Mouse (Mus musculus) erythroblast, embryonic 14.5 days (primary cell): ENCODE data around the gene Efcab7. TPM values are rescaled to one million over a fixed set of nuclear protein-coding genes. Genes with fewer than 3 reads are reported as not detected.

Source experiments
- H3K27me3 ChIP-seq: 2 replicates; pipeline ENCODE4 v1.6.1; 2012; ENCODE audit warnings: inconsistent platforms; ENCODE audit not compliant: control insufficient read depth
- H3K36me3 ChIP-seq: 2 replicates; pipeline ENCODE4 v1.6.1; 2012; ENCODE audit warnings: mild to moderate bottlenecking, inconsistent platforms; ENCODE audit not compliant: control insufficient read depth
- H3K4me1 ChIP-seq: 2 replicates; pipeline ENCODE4 v1.6.1; 2012; ENCODE audit warnings: inconsistent platforms; ENCODE audit not compliant: control insufficient read depth
- H3K4me3 ChIP-seq: replicated peaks from 2 replicates; pipeline ENCODE3; 2012; ENCODE audit warnings: moderate library complexity, mild to moderate bottlenecking, inconsistent platforms
- H3K9me3 ChIP-seq: 2 replicates; pipeline ENCODE4 v1.6.1; 2012; ENCODE audit warnings: low read length, inconsistent platforms, mixed read lengths; ENCODE audit not compliant: control insufficient read depth
- GATA1 ChIP-seq: IDR thresholded peaks from 2 replicates; pipeline ENCODE4 v1.6.1; 2012; ENCODE audit warnings: low read length, inconsistent platforms, mixed read lengths
- TAL1 ChIP-seq: IDR thresholded peaks from 3 replicates; pipeline ENCODE4 v1.6.1; 2012; ENCODE audit warnings: low read length, inconsistent platforms, mixed read lengths
- polyA plus RNA-seq: library from polyadenylated mRNA; stranded (reverse); fragments of >175 nt; gene quantifications from 2 replicates; pipeline ENCODE4 v1.2.3, GENCODE M21; 2012

The Efcab7 gene
- polyA plus RNA-seq, 1 experiment, result not detected

- H3K4me3 ChIP-seq, result no peak overlapping the region
- H3K27me3 ChIP-seq, result no peaks in the 10 kb centered on the region
- H3K4me1 ChIP-seq, result no peaks in the 10 kb centered on the region
- TF ChIP-seq GATA1 (no peak), TAL1 (no peak)
- H3K36me3 ChIP-seq, result no peaks in the 10 kb centered on the region
- H3K9me3 ChIP-seq, result no peaks in the 10 kb centered on the region
Observed at GRCm38 (mm10) chr4:99957186-99957585, 128.2 kb downstream of the Efcab7 start.

- TF ChIP-seq GATA1 (no peak), TAL1 (no peak)
- no peaks in the 10 kb centered on the region for H3K9me3 ChIP-seq
- H3K4me1 ChIP-seq, result no peaks in the 10 kb centered on the region
- H3K27me3 ChIP-seq, result no peaks in the 10 kb centered on the region
- no peaks in the 10 kb centered on the region; the same call in 1 of the 2 replicates for H3K36me3 ChIP-seq
- no peak overlapping the region for H3K4me3 ChIP-seq
Observed at GRCm38 (mm10) chr4:99958084-99958815, 129.3 kb downstream of the Efcab7 start.

GRCm38 (mm10) chr4:99959308-99959707 is 130.3 kb downstream of the Efcab7 start:
- H3K4me1 ChIP-seq, result no peaks in the 10 kb centered on the region
- no peaks in the 10 kb centered on the region for H3K9me3 ChIP-seq
- H3K27me3 ChIP-seq, result no peaks in the 10 kb centered on the region
- no peak overlapping the region for H3K4me3 ChIP-seq
- no peak for TF ChIP-seq GATA1
- TF ChIP-seq TAL1, result no peak
- no peaks in the 10 kb centered on the region; the same call in 1 of the 2 replicates for H3K36me3 ChIP-seq

Other genes starting within 250 kb of the Efcab7 start
- gene Foxd3, start 172.9 kb upstream of the Efcab7 start, polyA plus RNA-seq, result not detected in 2 replicates
- 0.02 TPM in 1 of 2 replicates, not detected in the other for gene Alg6, start 113.5 kb upstream of the Efcab7 start, polyA plus RNA-seq
- gene Pgm1, start 100.2 kb downstream of the Efcab7 start, polyA plus RNA-seq, result 0.02 and 0.05 TPM in 2 replicates
- gene Itgb3bp, start 100.6 kb downstream of the Efcab7 start, polyA plus RNA-seq, result 0.21 and 0.23 TPM in 2 replicates